Mouse (Mus musculus) heart, embryonic 16.5 days (tissue): Measurements from ENCODE around the gene Rasd1. TPM values are rescaled to one million over a fixed set of nuclear protein-coding genes. Genes with fewer than 3 reads are reported as not detected.

ENCODE experiments used
- ATAC-seq: fragments of 200-750 bp; cut with Nextera tagmentation; replicated peaks from 2 replicates; pipeline ENCODE4 v1.8.0; 2017; ENCODE audit warnings: moderate number of reproducible peaks; ENCODE audit not compliant: insufficient read depth, low FRiP score; ENCODE audit errors: extremely low read depth
- H3K27ac ChIP-seq: fragments of 300-500 bp; sonication (generic); 2 replicates; pipeline ENCODE4 v1.5.1; 2014; ENCODE audit warnings: mild to moderate bottlenecking, low read length, control low read depth, moderate library complexity
- H3K27me3 ChIP-seq: fragments of 300-500 bp; sonication (generic); 2 replicates; pipeline ENCODE4 v1.6.1; 2014; ENCODE audit warnings: low read length, mixed read lengths; ENCODE audit not compliant: control insufficient read depth, insufficient read depth
- H3K36me3 ChIP-seq: fragments of 300-500 bp; sonication (generic); 2 replicates; pipeline ENCODE4 v1.6.1; 2014; ENCODE audit not compliant: control insufficient read depth, insufficient read depth
- H3K4me1 ChIP-seq: fragments of 300-500 bp; sonication (generic); 2 replicates; pipeline ENCODE4 v1.6.1; 2014; ENCODE audit warnings: low read length, mixed read lengths; ENCODE audit not compliant: control insufficient read depth, insufficient read depth
- H3K4me2 ChIP-seq: fragments of 300-500 bp; sonication (generic); 2 replicates; pipeline ENCODE4 v1.6.1; 2014; ENCODE audit warnings: low read depth, mild to moderate bottlenecking, control low read depth, low read length
- H3K4me3 ChIP-seq: fragments of 300-500 bp; sonication (generic); 2 replicates; pipeline ENCODE4 v1.5.1; 2014; ENCODE audit warnings: mild to moderate bottlenecking, control low read depth, low read length
- H3K9ac ChIP-seq: fragments of 300-500 bp; sonication (generic); 2 replicates; pipeline ENCODE4 v1.6.1; 2014; ENCODE audit warnings: low read length, control low read depth
- H3K9me3 ChIP-seq: fragments of 300-500 bp; sonication (generic); replicated peaks from 2 replicates; pipeline ENCODE4 v1.6.1; 2016; ENCODE audit warnings: low read length; ENCODE audit not compliant: control insufficient read depth
- WGBS: fragments of 180-500 bp; shearing (Covaris S2); extraction: QIAGEN DNeasy Blood & Tissue Kit; methylation state at CpG from one replicate; pipeline ENCODE4 v1.1.7; 2014; 5-methylcytosine and 5-hydroxymethylcytosine counted together
- polyA plus RNA-seq: library from polyadenylated mRNA; unstranded; fragments of >200 nt; fragmentation: Nextera tagmentation; extraction: Ambion mirVana; gene quantifications from 2 replicates; pipeline ENCODE4 v1.2.1, GENCODE M21; 2015

The Rasd1 gene
- 7.7 and 9.0 TPM in 2 replicates for polyA plus RNA-seq

DNA sequence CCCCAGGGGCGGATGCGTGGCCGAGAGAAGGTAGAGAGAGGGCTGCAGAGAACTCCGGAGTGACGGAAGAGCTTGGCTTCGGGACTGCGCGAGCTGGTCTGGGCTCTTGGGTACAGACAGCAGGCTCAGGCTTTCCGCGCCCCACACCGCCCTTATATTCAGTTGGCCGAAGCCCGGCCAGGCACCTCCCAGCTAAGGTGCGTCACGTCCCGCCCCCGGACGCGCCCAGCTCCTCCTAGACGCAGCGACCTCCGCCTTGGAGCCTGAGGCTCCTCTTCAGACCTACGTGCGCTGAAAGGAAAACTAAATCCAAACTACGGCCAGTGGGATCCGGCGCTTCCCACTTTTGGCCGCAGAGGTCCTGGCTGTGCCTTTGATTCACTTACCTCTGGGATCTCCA, at the start of gene Rasd1:
Gene Rasd1, minus strand, starts transcription at position 127 of the 400 bp plus-strand sequence.
- Histone ChIP-seq H3K4me3 (peak within 1 kb of the TSS; percentile 70), H3K27me3 (no peaks in the 10 kb centered on the region), H3K4me1 (peaks cover 45% of the 10 kb centered on the region), H3K9me3 (no peaks in the 10 kb centered on the region), H3K4me2 (peak within 1 kb of the TSS; percentile 94), H3K36me3 (peaks cover 9% of the 10 kb centered on the region; the same call in 1 of the 2 replicates), H3K9ac (peak within 1 kb of the TSS; percentile 79), H3K27ac (peak within 1 kb of the TSS; percentile 80)
- peak; percentile 89 for ATAC-seq
- WGBS, result under 1% methylated on average over 28 of the region's 28 CpGs

DNA sequence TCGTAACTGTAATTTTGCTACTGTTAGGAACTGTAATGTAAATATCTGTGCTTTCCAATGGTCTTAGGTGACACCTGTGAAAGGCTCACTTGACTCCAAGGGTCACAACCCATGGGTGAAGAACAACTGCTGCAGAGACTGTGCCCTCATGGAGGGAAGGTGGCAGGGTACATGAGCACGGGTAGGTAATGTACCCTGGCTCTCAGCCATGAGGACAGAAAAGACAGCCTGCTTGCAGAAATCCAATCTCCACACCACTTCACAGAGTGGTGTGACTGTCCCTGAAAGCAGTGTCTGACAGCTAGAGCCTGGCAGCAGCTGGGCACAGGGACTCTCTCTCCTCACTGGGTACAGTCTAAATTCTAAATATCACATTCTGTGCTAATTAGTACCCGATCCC, 46.8 kb upstream of the Rasd1 start:
- no peak; the same call in 1 of the 2 replicates for ATAC-seq
- H3K4me2 ChIP-seq, result no peak overlapping the region
- H3K4me3 ChIP-seq, result no peak overlapping the region
- no peak overlapping the region for H3K9ac ChIP-seq
- H3K36me3 ChIP-seq, result no peaks in the 10 kb centered on the region
- no peaks in the 10 kb centered on the region for H3K27me3 ChIP-seq
- 68% methylated on average over 3 of the region's 3 CpGs for WGBS
- H3K27ac ChIP-seq, result 0 out of 2 replicates have a peak overlapping the region, but pooled peaks have one; percentile 10
- no peaks in the 10 kb centered on the region for H3K9me3 ChIP-seq
- 0 out of 2 replicates have a peak, but pooled peaks cover 4% of the 10 kb centered on the region for H3K4me1 ChIP-seq

DNA sequence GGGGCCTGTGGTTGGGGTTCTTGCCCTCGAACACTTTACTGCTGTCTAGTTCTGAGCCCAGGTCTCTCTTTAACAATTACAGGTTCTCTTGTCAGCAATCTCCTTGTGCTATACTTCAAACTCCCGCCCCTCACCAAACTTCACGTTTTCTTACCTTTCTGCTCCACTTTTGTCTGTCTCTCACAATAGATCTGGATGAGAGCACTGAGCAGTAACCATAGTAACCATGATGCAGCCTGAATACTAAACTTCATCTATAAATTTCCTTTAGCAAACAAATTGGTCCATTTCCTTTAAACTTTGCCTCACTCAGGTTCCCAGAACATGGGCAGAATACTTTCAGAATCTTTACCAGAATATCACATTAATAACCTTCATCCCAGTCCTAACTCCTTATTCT, 44.7 kb upstream of the Rasd1 start:
- H3K27ac ChIP-seq, result no peak overlapping the region
- no peak overlapping the region for H3K4me3 ChIP-seq
- no peak overlapping the region for H3K9ac ChIP-seq
- H3K9me3 ChIP-seq, result no peaks in the 10 kb centered on the region
- H3K4me1 ChIP-seq, result 0 out of 2 replicates have a peak, but pooled peaks cover 4% of the 10 kb centered on the region
- no peaks in the 10 kb centered on the region for H3K36me3 ChIP-seq
- 80% methylated on average over 3 of the region's 3 CpGs for WGBS
- H3K27me3 ChIP-seq, result no peaks in the 10 kb centered on the region
- ATAC-seq, result no peak
- no peak overlapping the region for H3K4me2 ChIP-seq

DNA sequence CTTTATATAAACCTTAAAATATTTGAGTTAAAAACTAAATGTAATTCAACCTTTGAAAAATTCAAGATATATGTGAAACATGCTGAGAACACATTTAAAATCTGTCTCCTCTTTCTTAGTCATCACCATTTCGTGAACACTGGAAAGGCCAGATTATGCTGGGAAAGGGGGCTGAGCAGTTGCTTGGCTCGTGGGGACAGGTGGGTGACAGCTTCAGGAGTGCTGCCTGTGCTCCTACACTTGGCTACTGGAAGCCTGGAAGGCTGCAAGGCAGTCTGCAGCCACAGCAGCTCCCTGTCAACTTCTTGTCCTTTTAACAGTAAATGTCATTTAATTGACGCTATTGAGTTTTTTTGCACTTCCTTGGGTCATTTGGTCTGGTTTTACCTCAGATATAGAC, 41.1 kb upstream of the Rasd1 start:
- Histone ChIP-seq H3K27ac (no peak overlapping the region), H3K27me3 (no peaks in the 10 kb centered on the region), H3K9ac (no peak overlapping the region), H3K36me3 (no peaks in the 10 kb centered on the region), H3K4me2 (no peak overlapping the region), H3K4me3 (no peak overlapping the region), H3K4me1 (no peaks in the 10 kb centered on the region), H3K9me3 (no peaks in the 10 kb centered on the region)
- no peak for ATAC-seq
- WGBS, result 57% methylated on average over 3 of the region's 3 CpGs

DNA sequence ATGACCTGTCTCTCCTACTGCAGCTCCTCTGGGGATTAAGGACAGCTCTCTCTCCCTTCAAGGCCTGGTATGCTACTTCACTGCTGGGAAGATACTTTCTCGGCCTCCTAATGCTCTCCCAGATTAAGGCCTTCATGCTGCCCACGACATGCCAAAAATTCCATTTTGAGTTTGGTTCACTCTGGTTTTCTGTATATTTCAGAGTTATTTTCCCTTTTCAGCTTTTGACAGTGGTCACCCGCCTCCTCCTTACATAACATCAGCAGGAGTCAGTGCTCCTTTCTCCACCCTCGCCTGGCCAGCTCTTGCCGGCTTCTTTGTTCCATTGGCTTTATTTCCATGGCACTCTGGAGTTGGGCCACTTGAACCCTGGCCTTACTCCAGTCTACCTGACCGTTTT, 40.0 kb upstream of the Rasd1 start:
- no peak overlapping the region for H3K4me3 ChIP-seq
- H3K4me1 ChIP-seq, result no peaks in the 10 kb centered on the region
- no peak overlapping the region for H3K9ac ChIP-seq
- H3K27me3 ChIP-seq, result no peaks in the 10 kb centered on the region
- H3K4me2 ChIP-seq, result no peak overlapping the region
- H3K9me3 ChIP-seq, result no peaks in the 10 kb centered on the region
- no peak for ATAC-seq
- no peaks in the 10 kb centered on the region for H3K36me3 ChIP-seq
- no peak overlapping the region for H3K27ac ChIP-seq
- WGBS, result 66% methylated on average over 6 of the region's 6 CpGs

DNA sequence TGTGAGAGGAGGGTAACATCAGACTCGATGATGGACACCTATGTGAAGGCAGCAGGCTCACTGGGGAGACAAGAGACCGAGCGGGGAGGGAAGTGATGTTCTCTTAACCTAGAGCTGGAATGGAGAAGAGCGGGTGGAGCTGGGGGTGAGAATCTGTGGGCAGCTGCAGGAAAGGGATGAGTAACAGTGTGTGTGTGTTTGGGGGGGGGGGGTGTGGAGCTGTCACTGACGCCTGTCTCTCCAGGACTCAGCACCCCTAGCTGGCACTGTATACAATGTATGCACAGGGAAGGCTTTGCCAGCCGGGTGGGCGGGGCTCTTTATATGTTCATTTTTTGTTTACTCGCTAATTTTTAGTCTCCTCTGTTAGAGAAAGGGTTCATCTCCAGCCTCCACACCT, 39.1 kb upstream of the Rasd1 start:
- 76% methylated on average over 8 of the region's 8 CpGs for WGBS
- H3K4me2 ChIP-seq, result no peak overlapping the region
- ATAC-seq, result no peak

DNA sequence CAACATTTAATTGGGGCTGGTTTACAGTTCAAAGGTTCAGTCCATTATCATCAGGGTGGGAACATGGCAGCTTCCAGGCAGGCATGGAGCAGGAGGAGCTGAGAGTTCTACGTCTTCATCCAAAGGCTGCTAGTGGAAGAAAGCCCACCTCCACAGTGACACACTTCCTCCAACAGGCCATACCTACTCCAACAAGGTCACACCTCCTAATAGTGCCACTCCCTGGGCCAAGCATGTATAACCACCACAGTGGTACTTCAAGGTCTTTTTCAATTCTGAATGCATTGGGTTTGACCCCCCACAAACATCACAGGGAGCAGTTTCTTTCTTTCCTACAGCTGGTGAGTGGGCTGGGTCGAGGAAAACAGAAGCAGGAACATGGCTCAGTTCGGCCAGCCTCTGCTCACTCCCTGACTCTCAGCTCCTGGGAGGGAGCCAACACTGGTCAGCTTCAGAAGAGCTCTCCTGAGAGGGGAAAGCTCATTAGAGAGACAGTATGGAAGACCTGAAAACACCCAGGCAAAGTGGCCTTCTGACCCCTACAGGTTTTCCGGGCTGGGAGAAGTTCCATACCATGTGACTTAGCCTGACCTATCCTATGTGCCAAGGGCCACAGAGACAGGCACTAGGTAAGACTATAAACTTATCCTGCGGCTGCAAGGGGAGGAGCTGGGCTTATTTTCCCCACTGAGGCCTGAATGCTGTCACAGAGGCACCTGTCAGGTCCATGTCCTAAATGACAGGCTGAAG, 36.7 kb upstream of the Rasd1 start:
- no peak overlapping the region for H3K27ac ChIP-seq
- whole genome bisulfite sequencing, result 66% methylated on average over 5 of the region's 5 CpGs
- H3K4me1 ChIP-seq, result no peaks in the 10 kb centered on the region
- no peak for ATAC-seq
- no peaks in the 10 kb centered on the region for H3K27me3 ChIP-seq
- no peak overlapping the region for H3K4me3 ChIP-seq
- no peaks in the 10 kb centered on the region for H3K36me3 ChIP-seq
- no peaks in the 10 kb centered on the region for H3K9me3 ChIP-seq
- H3K4me2 ChIP-seq, result no peak overlapping the region
- H3K9ac ChIP-seq, result no peak overlapping the region

More for the DNA sequence above, 39.1 kb upstream of the Rasd1 start:
- Histone ChIP-seq H3K4me1 (no peaks in the 10 kb centered on the region), H3K9ac (no peak overlapping the region), H3K27ac (no peak overlapping the region), H3K36me3 (no peaks in the 10 kb centered on the region), H3K9me3 (no peaks in the 10 kb centered on the region), H3K27me3 (no peaks in the 10 kb centered on the region), H3K4me3 (no peak overlapping the region)

DNA sequence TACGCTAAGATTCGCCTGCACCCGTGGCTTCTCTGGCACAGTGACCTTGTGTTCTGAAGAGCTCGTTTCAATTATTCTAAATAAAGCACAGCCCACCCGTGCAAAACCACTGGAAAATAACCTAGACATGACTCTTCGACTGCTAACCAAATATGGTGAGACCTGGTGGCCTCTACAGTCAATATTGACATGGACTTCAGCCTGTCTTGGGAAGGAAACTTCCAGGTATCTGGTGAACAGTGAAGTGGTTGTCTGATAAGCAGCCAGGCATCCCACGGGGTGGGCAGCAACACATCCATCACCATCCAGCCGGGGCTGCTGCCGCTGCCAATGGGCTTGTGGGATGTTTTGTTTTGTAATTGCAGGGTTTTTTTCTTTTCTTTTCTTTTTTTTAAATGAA, 29.6 kb upstream of the Rasd1 start:
- H3K27me3 ChIP-seq, result no peaks in the 10 kb centered on the region
- H3K4me2 ChIP-seq, result no peak overlapping the region
- no peak for ATAC-seq
- 26% methylated on average over 9 of the region's 9 CpGs for WGBS
- no peak overlapping the region for H3K4me3 ChIP-seq
- no peak overlapping the region for H3K27ac ChIP-seq
- no peaks in the 10 kb centered on the region for H3K36me3 ChIP-seq
- peaks cover 4% of the 10 kb centered on the region; the same call in 1 of the 2 replicates for H3K4me1 ChIP-seq
- H3K9me3 ChIP-seq, result no peaks in the 10 kb centered on the region
- no peak overlapping the region for H3K9ac ChIP-seq

DNA sequence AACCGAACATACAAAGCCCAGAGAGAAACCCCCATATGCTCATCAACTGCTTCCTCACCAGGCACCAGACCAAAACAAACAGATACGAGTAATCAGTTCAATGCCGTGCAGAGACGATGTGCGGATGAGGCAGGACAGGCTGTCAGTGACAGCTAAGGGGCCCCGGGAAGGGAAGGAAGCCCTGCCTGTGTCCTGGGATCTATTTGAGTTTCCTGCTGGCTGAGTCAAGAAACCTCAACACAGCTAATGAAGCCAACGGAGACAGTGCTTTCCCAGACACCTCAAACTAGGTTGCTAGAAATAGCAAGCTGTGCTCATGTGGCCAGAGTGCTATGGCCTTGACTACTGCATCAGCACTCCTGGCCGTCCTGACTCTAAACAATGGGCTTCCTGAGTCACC, 26.6 kb upstream of the Rasd1 start:
- no peaks in the 10 kb centered on the region for H3K36me3 ChIP-seq
- no peak overlapping the region for H3K4me2 ChIP-seq
- H3K27me3 ChIP-seq, result no peaks in the 10 kb centered on the region
- 20% methylated on average over 8 of the region's 8 CpGs for WGBS
- peak; percentile 72 for ATAC-seq
- H3K9me3 ChIP-seq, result no peaks in the 10 kb centered on the region
- 0 out of 2 replicates have a peak overlapping the region, but pooled peaks have one; percentile 23 for H3K27ac ChIP-seq
- peaks cover 4% of the 10 kb centered on the region; the same call in 1 of the 2 replicates for H3K4me1 ChIP-seq
- H3K9ac ChIP-seq, result no peak overlapping the region
- H3K4me3 ChIP-seq, result no peak overlapping the region
